Mouse (Mus musculus): ENCODE measurements around the gene Chaf1b.

Gene Chaf1b

DNA sequence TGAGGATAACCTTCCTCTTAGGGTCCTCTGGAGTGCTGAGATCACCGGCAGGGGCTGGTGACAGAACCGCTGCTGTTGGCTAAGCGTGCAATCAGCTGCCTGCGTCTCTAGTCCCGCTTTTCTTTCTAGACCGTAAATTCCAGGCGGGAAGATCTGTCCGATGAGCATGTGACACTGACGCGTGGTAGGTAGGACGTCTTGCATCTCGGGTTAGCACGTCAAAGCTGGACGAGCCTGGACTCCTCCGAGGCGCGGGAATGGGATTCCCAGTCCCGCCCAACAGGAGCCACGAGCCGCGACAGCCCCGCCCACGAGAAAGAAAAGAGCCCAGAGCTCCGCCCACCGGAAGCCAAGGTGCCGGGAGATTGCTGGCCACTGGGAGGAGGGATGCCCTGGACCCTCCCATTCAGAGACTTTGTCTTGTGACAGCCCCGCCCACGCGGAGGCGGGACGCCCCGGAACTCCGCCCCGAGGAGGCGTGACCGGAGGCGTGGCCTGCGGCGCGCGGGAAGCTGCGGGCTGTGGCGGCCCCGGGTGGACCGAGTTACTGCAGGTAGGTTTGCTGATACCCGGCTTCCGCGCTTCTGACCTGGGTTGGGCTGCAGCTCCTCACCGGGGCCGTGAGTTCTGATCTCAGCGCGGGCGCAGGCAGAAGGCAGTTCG is at the start of gene Chaf1b:
Gene Chaf1b (plus strand): TSS at position 479 of the 663 bp plus-strand sequence.
- DNase-seq (ENCODE audit: low spot score): peak; percentile 98

DNA sequence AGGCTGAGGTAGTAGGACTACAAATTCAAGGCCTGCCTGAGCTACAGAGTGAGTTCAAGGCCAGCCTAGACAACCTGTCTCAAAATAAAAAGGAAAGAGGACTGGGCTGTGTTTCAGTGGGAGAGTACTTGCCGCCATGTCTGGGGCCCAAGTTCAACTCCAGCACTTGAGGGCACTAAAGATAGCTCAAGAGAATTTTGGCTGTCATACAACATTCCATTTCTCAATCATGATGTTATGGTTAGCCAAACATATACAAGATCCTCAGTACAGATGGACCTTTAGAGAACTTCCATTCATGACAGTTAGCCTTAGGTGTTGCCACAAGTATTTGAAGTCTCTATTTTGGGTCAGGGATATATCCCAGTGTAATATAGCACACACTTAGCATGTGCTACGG is 49.6 kb upstream of the Chaf1b start:
- DNase-seq (ENCODE audit: low spot score): no peak

GRCm38 (mm10) chr16:93839049-93839448 is 44.7 kb upstream of the Chaf1b start:
- DNase-seq (ENCODE audit: low spot score): no peak

- no peak for DNase-seq (ENCODE audit: low spot score)
These were observed 33.2 kb upstream of the Chaf1b start for GRCm38 (mm10) chr16:93850527-93850926.

DNA sequence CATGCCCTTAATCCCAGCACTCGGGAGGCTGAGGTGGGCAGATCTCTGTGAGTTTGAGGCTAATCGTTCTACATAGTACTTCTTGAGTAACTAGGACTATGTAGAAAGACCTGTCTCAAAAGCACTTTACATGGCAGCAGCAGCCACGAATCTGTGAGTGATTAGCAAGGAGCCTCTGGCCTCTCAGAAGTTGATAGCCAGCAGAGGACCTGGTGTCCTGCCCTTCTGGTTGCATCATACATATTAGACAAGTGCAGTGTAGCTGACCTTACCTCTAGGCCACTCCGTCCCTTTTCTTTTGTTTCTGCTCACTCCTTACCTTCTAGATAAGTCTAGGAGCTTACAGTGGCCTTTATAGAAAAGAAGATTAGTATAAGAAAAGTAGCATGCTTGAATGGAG is 23.7 kb upstream of the Chaf1b start:
- no peak for DNase-seq (ENCODE audit: low spot score)

DNA sequence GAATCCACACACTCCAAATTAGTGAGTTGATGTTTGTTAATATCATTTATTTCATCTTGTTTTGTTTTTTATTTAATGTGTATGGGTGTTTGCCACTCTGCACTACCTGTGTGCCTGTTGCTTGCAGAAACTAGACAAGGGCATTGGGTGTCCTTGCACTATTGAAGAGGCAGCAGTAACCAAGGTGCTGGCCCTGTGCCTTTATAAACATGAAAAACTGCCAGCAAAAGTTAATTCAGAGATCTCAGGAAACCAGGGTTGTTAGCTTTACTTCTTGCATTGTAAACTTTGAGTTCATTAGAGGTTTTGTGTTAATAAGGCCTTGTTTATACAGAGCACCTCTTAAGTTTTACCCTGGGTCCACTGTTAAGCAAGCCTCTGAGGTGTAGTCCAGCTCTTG is 23.0 kb upstream of the Chaf1b start:
- no peak for DNase-seq (ENCODE audit: low spot score)

GRCm38 (mm10) chr16:93874841-93875240 is 8.9 kb upstream of the Chaf1b start:
- no peak for DNase-seq (ENCODE audit: low spot score)

- no peak for DNase-seq (ENCODE audit: low spot score)
These were observed 5.9 kb upstream of the Chaf1b start for GRCm38 (mm10) chr16:93877612-93878380.

DNA sequence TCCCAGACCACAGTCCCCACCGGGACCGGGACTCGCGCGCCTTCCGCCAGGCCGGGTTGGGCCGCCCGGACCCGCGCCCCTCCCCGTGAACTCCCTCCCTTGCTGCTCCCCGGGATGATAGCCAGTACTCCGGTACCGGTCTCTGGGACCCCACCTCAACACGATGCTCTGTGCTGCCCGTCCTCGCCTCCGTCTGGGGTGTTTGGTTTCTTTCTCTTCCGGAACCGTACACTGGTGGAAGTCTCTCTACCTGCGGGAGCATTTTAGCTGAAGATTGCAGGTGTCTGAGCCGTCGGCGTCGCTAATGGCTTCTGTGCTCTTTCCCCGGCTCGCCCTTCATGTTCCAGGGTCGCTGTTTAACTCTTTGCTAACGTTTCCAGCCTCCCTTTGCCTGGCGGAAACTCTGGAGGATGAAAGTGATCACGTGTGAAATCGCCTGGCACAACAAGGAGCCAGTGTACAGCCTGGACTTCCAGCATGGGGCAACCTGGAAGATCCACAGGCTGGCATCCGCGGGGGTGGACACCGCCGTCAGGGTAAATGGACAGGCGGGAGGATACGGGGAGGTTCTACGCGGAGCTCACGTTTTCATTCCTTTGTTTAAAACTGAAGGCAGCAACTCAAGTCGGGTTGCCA is 503 bp downstream of the Chaf1b start:
- DNase-seq (ENCODE audit: low spot score): peak; percentile 49

DNA sequence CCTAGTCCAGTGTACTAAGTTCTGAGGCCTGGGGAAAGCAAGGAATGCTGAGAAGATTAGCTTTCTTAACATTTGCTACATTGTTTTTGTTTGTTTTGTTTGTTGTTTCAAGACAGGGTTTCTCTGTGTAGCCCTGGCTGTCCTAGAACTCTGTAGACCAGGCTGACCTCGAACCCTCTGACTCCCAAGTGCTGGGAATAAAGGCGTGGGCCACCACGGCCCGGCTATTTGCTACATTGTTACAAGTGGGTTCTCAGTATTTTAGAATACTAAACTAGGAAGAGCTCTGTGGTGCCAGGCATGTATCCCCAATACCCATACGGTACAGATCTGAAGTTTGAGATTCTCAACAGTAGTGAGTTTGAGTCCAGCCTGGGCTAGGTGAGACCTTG is 1.0 kb downstream of the Chaf1b start:
- DNase-seq (ENCODE audit: low spot score): no peak

- DNase-seq (ENCODE audit: low spot score): no peak
These were observed 4.8 kb downstream of the Chaf1b start for GRCm38 (mm10) chr16:93888481-93888880.

DNA sequence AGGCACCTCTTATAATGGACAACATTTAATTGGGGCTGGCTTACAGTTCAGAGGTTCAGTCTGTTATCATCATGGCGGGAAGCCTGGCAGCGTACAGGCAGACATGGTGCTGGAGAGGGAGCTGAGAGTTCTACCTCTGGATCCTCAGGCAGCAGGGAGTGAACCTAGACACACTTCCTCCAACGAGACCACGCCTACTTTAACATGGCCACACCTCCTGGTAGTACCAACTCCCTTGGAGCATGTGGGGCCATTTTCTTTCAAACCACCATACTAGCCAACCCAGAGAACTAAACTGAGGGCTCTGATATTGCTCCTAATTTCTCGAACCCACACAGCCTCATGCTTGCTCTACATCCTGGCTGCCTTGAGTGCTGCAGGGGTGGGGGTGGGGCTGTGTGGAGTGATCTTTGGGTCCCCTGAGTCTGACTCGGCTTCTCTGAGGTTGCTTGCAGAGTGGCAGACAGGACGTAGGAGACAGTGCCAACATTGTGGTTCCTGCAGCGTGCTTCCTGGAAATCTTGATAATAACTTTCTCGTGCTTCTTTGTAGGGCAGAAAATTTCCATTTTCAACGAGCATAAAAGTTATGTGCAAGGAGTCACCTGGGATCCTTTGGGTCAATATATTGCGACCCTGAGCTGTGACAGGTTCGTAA is 7.4 kb downstream of the Chaf1b start:
- DNase-seq (ENCODE audit: low spot score): no peak

GRCm38 (mm10) chr16:93893285-93893684 is 9.6 kb downstream of the Chaf1b start:
- DNase-seq (ENCODE audit: low spot score): no peak

- peak; percentile 50 for DNase-seq (ENCODE audit: low spot score)
These were observed 19.3 kb downstream of the Chaf1b start for GRCm38 (mm10) chr16:93903027-93903426.

- peak; percentile 87 for DNase-seq (ENCODE audit: low spot score)
These were observed 22.7 kb downstream of the Chaf1b start for GRCm38 (mm10) chr16:93906156-93907014.

DNA sequence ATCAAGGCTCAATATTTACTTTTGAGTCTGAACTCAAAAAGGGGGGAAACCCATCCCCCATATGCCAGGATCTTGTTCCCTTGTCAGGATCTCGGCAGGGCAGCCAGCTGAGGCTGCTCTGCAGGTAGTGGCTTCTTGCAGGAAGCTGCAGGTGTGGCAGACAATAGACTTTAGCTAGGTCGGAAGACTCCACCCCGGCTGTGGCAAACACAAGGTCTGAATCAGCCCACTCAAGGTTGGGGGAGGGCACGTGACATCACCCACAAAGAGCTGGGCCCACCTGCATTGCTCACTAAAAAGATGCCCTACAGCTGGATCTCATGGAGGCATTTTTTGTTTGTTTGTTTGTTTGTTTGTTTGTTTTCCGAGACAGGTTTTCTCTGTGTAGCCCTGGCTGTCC is 24.1 kb downstream of the Chaf1b start:
- DNase-seq (ENCODE audit: low spot score): no peak

- no peak for DNase-seq (ENCODE audit: low spot score)
These were observed 24.5 kb downstream of the Chaf1b start for GRCm38 (mm10) chr16:93908196-93908595.

DNA sequence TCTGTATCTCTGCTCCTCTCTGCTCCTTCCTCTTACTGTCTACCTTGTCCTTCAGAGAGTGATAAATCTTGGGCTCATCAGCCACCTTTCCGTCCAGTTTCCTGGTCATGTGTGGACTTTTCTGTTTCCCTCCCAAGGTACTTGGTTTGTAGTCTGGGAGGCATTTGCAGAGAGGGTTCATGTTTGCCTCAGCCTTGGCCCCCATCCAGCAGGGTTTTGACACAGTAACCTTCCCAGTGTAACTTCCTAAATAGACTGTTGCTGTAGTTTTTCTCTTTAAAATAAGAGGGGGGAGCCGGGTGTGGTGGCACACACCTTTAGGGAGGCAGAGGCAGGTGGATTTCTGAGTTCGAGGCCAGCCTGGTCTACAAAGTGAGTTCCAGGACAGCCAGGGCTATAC is 26.2 kb downstream of the Chaf1b start:
- no peak for DNase-seq (ENCODE audit: low spot score)

DNA sequence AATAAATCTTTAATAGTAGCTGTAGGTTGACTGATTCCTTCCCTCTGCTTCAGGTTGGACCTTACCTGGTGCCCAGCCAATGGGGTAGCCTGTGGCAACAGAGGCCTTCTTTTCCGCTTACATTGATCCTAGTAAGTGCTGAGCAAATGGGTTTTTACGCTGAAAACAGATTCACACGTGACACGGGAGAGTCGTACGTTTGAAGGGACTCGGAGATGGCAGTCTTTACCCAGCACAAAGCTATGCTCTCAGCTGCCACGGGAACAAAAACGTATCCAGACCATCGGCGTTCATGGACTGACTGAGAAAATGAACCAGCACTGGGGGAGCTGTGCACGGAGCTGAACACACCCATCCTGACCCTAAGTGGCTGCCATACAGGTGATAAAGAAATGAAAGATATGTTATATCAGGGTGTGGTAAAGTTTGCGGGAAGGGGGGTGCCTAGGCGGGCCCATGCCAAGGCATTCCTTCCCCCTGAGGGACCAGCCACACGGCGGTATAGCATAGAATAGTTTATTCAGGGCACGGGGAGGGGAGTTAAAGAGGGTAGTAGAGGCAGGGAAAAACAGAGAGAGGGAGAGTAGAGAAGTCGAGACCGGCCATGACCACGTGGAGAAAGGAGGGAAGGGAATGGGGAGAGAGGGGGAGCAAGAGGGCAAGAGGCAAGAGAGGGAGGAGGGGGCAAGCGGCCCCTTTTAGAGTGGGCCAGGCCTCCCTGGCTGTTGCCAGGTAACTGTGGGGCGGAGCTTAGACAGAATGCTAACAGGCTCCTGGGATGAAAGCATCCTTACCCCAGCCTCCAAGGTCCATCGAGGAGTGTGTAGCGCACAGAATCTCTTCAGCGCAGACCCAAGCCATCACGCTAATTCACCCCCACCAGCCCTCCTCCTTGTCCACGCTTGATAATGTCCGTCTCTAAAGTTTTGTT is 27.3 kb downstream of the Chaf1b start:
- DNase-seq (ENCODE audit: low spot score): no peak

- no peak for DNase-seq (ENCODE audit: low spot score)
These were observed 28.5 kb downstream of the Chaf1b start for GRCm38 (mm10) chr16:93912158-93912557.

DNA sequence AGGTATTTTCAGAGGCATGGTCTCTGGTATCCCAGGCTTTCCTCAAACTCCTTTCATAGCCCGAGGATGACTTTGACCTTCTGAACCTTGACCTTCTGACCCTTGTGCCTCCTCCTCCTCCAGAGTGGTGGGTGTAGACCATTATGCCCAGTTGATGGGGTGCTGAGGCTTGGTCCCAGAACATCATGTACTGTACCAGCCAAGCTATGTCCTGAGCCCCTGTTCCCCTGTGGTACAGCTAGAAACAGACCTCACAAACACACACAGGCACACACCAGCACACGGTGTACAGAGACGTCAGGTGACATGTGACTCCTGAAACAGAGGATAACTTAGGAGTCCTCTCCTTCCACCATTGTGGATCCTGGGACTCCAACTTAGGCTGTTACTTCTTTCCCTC is 29.1 kb downstream of the Chaf1b start:
- DNase-seq (ENCODE audit: low spot score): no peak
